Mouse (Mus musculus) Patski (cell line): ENCODE data around the gene Klrg2. TPM values are rescaled to one million over a fixed set of nuclear protein-coding genes. Genes with fewer than 3 reads are reported as not detected.

Experiments
- ATAC-seq: fragments of 100-300 bp; one replicate; pipeline ENCODE4 v1.8.0; 2021
- CTCF ChIA-PET: fragments of 350-600 bp; sonication (Branson Sonifier 250); formaldehyde crosslinking; loops from one replicate; lab custom pipeline; 2022; ENCODE audit warnings: inconsistent platforms; lab: Charles Lee
- POLR2A ChIA-PET: fragments of 350-600 bp; sonication (Branson Sonifier 250); formaldehyde crosslinking; loops from one replicate; lab custom pipeline; 2022; ENCODE audit warnings: antibody characterized with exemption, inconsistent platforms; lab: Charles Lee
- DNase-seq: peaks from one replicate; pipeline ENCODE4 v3.0.0-alpha.2; 2011; ENCODE audit warnings: low read depth, low spot score
- H3K27me3 ChIP-seq: fragments of 371-371 bp; one replicate; pipeline ENCODE4 v1.5.1; 2021
- CTCF ChIP-seq: fragments of 100-300 bp; IDR thresholded peaks from one replicate; pipeline ENCODE4 v1.5.1; 2021
- in situ Hi-C: fragments of 300-500 bp; cut with MboI; formaldehyde crosslinking; loops from 3 replicates; pipeline ENCODE4 v1.11.1; 2018; ENCODE audit warnings: low pct_unique_long_range_greater_than_20kb, mixed read lengths
- polyA plus RNA-seq: library from polyadenylated mRNA; unstranded; gene quantifications from one replicate; pipeline ENCODE4 v1.2.3, GENCODE M21; 2021

The Klrg2 gene
- polyA plus RNA-seq, 1 experiment from 2014 or later, result 24.7 TPM

- ChIA-PET POLR2A (interaction anchor here (1.2 kb wide), 1 partner anchor 62 kb away, joined by 3 read pairs; no protein-coding TSS in a partner anchor), CTCF (no interaction called here)
- no peak for ATAC-seq
- no peak for TF ChIP-seq CTCF
- in situ Hi-C loops, result no loop called here
- no peak for DNase-seq
- no peaks in the 10 kb centered on the region for H3K27me3 ChIP-seq
These were observed 56.8 kb downstream of the Klrg2 start for GRCm38 (mm10) chr6:38580112-38580857.

DNA sequence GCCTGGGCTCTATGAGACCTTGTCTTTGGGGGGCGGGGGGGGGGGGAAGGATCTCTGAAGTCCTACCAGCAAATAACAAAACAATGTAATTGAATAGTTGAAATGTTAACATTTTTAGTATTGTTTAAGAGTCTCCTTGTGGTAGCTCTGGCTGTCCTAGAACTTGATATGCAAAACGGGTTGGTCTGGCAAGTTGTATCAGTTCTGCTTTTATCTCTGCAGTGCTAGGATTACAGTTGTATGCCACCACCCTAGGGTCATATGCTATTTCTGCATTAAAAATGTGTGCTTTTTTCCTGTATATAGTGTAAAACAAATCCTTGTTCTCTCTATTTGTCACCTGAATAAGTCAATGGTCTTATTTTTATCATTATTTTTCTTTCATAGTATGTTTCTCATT is 60.9 kb downstream of the Klrg2 start:
- in situ Hi-C loops, result no loop called here
- DNase-seq, result no peak
- no peak for ATAC-seq
- H3K27me3 ChIP-seq, result no peaks in the 10 kb centered on the region
- ChIA-PET CTCF (no interaction called here), POLR2A (interaction anchor here (0.6 kb wide), 1 partner anchor 57 kb away, joined by 3 read pairs; no protein-coding TSS in a partner anchor)
- no peak for TF ChIP-seq CTCF

Other genes with a start within 250 kb of the Klrg2 start
- gene Ubn2, start 203.3 kb downstream of the Klrg2 start, polyA plus RNA-seq, result 10.6 TPM
- gene Fmc1, start 103.7 kb downstream of the Klrg2 start, polyA plus RNA-seq, result 62.6 TPM
- 117 TPM for gene Luc7l2, start 85.9 kb downstream of the Klrg2 start, polyA plus RNA-seq
- gene Clec2l, start 25.8 kb upstream of the Klrg2 start, polyA plus RNA-seq, result 7.6 TPM
- 0.37 TPM for gene Tbxas1, start 238.2 kb upstream of the Klrg2 start, polyA plus RNA-seq
- 28.2 TPM for gene Hipk2, start 238.9 kb upstream of the Klrg2 start, polyA plus RNA-seq